Mouse (Mus musculus) T-helper 1 cell (primary cell): ENCODE measurements around the gene Wdr27.
"Not testable (repeated sequence)": the region's sequence is repeated elsewhere in the genome, so short reads cannot be mapped to it uniquely, and the experiment has no call there.

Source experiments
- in situ Hi-C: fragments of 300-600 bp; cut with MboI, MseI; formaldehyde crosslinking; loops from one replicate; pipeline ENCODE4 v1.15.1; 2025; ENCODE audit warnings: high pct_unique_total_duplicates

Wdr27 gene

DNA sequence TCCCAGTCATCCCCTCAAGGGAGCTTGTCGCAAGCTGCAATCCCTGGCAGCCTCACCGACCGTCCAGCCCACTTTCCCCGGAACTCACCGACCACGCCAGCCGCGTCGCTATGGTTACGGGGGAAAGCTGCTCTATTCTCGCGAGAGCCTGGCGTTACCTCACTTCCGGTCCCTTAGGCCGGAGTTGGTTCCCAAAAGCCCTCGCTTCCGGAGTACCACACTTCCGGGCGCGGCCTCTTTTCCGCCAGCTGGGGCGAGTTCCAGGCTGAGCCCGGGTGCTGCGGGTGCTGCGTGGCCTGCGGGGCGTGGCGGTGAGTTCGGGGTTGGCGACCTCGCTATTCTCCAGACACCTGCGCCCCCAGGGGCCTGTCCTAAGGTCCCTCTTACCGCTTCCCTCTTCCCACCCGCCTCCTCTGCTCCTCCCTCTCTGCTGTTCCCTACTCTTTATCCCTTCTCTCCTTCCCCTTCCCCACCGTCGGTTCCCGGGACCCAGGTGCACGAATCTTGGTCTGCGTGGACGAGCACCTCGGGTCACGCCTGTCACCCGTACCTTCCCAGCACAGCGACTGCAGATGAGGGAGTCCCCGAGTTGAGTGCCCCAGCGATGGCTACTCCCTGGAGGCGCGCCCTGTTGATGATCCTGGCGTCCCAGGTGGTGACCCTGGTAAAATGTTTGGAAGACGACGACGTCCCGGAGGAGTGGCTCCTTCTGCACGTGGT lies at the start of gene Wdr27, which contains the start of gene 1600012H06Rik:
TSS of gene Wdr27 (minus strand) at position 150 of the 720 bp plus-strand sequence.
TSS of gene 1600012H06Rik (plus strand) at position 176 of the 720 bp plus-strand sequence.
- in situ Hi-C loops: no loop called here

DNA sequence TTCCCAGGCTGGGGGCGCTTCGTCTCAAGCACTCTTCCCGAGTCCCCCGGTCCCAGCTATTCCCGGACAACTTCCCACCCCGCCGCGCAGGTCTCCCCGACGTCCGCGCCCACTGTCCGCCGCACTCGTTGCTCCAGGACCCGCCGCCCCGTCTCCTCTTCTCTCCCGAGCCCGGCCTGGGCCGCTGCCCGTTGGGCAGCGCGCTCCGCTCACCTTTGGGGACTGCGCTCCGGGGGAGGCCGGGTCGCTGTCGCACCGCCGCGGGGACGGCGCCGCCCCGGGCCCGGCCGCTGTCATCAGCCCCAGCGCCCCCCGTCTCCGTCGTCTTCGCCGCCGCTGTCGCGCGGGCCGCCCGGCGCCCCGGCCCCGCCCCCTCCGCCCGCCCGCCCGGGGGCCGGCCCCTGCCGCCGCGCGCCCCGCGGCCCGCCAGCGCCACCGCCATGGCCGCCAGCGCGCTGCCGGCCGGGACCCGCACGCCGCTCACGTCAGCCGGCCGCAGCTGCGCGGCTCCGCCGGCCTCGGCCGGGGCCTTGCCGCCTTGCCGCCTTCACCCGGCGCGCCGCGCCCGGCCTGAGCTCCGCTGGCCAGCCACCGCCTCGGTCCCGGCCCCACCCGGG lies 49.7 kb upstream of the Wdr27 start:
- in situ Hi-C loops: loop anchor here (5.0 kb wide), 1 partner anchor 35 kb away; no protein-coding TSS in a partner anchor

DNA sequence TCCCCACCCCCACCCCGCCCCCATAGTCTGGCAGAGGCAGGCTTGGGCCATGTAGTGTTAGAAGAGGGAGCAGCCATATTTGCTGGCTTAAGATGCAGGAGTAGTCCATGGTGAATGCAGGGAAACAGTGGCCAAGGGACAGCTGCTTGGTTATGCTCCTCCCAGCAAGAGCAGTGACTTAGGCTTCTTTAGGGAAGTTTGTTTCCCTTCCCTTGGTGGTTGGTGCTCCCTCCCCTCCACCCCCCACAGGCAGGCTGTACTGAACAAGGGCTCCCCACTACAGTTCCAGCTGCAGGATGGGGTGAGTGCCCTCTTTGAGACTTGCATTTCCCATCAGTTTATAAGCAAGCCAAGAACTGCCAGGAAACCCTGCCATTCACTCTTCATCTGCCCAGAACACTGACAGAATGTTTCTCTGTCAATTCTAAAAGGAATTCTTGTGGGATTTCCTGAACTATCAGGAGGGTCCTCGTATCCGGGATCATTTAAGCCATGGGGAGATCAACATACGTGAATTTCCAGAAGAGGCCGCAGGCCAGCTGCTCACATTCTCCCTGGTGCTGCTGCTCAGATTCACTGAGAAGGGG lies 47.3 kb upstream of the Wdr27 start:
- in situ Hi-C loops: loop anchor here (5.0 kb wide), 1 partner anchor 33 kb away; no protein-coding TSS in a partner anchor

DNA sequence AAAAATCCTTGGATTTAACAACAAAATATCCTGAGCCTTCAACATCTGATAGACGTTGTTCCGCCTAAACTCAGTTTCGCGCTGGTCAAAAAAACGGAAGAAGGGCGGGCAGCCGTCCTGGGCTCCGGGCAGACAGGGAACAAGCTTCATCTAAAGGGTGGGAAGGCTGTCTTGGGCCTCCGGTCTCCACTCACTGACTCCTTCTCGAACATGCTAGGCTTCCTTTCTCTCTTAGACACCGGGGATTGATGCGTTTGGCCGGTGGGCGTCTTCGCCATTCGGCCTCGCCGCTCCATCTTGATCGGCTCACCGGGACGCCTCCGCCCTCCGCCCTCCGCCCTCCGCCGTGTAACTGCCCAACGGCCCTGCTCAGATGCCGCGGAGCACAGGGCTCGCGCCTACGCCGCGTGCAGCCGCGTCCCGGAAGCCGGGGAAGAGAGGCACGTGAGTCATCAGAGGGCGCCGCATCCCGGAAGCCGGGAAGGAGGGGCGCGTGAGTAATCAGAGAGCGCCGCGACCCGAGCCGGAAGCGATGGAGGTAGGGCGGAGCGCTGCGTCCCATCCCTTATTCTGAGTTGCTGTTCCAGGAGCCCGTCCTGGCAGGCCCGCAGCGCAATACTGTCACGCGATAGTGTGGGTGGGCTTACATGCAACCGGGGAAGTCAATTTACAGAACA lies 35.5 kb upstream of the Wdr27 start, which contains the start of the genes 9030025P20Rik and Gm3417:
TSS of gene 9030025P20Rik (plus strand) at position 107 of the 677 bp plus-strand sequence.
TSS of gene Gm3417 (minus strand) at position 429 of the 677 bp plus-strand sequence.
- in situ Hi-C loops: not testable (repeated sequence)

DNA sequence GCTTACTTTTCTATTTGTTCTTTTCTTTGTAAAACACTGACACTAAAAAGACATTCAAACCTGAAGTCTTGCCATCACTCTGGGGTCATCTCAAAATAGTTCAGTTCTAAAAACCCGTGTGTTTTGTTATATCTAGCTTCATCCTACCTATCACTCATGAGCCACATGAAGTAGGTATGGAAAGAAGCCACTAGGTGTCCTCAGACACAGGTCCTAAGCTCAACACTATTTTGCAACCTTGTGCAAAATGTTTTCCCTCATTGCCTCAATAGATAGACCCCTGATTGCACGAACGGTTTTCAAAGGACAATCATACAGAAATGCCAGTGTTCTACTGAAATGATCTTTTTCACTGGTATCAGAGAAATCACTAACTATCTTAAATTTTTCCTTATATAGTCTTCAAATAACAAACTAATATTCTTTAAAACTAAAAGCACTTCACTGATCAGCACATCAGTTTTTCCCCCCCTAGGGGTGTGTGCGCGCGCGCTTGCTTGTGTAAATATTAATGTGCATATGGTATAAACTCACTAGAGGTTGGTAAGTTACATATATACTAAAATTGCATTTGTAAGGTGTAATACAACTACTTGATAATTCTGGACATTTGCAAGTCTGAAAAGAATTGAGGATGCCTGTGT lies 34.9 kb upstream of the Wdr27 start:
- in situ Hi-C loops: not testable (repeated sequence)

DNA sequence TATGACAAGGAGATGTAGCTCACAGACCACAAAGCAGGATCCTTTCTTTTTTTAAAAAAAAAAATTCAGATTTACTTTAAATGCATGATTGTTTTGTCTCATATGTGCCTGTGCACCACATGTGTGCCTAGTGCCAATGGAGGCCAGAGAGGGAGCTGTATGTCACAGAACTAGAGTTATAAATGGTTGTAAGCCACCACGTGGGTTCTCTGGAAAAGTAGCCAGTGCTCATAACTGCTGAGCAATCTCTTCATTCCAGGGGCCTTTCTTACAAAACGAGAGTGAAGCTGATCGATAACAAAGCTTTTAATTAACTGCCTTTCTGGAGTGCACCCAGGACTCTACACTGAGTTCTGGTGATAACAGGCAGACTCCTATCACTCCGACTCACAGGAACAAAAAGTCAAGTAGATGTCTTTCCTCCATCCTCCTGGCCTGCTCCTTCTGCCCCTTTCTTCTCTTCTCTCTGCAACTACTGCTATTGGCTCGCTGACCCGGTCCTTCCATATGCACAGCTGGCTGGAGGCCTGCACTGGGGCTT lies 25.5 kb upstream of the Wdr27 start:
- in situ Hi-C loops: loop anchor here (25.0 kb wide), 2 partner anchors 769 to 2006 kb away; partner anchors contain the start of gene Acat2

DNA sequence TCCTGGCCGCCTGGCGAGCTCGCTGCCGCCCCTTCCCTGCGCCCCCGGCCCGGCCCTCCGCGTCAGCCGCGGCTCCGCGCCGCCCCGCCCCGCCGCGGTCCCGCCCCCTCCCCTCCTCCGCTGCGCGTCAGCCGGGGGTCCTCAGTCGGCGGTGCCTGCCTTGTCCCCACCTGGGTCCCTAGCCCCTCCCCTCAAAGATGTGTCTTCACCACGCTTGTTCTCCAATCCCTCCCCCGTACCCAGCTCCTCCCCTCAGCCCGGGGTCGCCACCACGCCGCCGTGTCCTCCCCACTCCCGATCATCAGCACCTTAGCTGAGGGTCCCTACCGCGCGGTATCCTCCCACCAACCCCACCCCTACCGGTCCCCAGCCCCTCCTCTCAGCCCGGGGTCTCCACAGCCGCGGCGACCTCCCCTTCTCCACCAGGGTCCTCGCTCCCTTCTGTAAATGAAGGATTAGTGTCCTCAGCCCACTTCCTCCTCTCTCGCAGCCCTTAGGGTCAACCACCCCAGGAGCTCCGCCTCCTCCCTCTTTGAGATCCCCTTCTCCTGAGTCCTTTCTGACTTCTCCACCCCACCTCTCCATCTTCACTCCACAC lies 18.7 kb upstream of the Wdr27 start:
- in situ Hi-C loops: loop anchor here (25.0 kb wide), 2 partner anchors 776 to 1999 kb away; partner anchors contain the start of gene Acat2

DNA sequence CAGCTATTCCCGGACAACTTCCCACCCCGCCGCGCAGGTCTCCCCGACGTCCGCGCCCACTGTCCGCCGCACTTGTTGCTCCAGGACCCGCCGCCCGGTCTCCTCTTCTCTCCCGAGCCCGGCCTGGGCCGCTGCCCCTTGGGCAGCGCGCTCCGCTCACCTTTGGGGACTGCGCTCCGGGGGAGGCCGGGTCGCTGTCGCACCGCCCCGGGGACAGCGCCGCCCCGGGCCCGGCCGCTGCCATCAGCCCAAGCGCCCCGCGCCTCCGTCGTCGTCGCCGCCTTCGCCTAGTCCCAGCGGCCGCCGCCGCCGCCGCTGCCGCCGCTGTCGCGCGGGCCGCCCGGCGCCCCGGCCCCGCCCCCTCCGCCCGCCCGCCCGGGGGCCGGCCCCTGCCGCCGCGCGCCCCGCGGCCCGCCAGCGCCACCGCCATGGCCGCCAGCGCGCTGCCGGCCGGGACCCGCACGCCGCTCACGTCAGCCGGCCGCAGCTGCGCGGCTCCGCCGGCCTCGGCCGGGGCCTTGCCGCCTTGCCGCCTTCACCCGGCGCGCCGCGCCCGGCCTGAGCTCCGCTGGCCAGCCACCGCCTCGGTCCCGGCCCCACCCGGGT lies 18.1 kb upstream of the Wdr27 start, which contains the start of gene Phf10:
TSS of gene Phf10 (minus strand) at position 323 of the 606 bp plus-strand sequence.
- in situ Hi-C loops: loop anchor here (25.0 kb wide), 2 partner anchors 776 to 1999 kb away; partner anchors contain the start of gene Acat2

DNA sequence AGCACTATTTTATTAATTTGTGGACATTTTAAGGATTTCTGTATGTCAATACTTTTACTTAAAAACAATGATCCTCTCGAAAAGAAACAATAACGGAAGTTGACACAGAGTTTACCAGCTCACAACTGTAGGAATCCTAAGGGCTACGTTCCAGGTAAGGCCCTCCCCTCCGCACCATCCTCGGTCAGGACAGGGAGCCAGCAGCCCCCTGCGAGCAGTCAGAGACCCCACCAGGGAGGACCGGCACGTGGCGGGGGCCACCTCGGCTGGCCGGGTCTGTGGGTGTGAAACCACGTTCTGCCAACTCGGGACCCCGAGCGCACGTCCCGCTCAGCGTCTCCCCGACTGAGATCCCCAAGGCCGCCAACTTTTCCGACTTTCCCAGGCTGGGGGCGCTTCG lies 17.6 kb upstream of the Wdr27 start:
- in situ Hi-C loops: loop anchor here (25.0 kb wide), 2 partner anchors 777 to 1998 kb away; partner anchors contain the start of gene Acat2

DNA sequence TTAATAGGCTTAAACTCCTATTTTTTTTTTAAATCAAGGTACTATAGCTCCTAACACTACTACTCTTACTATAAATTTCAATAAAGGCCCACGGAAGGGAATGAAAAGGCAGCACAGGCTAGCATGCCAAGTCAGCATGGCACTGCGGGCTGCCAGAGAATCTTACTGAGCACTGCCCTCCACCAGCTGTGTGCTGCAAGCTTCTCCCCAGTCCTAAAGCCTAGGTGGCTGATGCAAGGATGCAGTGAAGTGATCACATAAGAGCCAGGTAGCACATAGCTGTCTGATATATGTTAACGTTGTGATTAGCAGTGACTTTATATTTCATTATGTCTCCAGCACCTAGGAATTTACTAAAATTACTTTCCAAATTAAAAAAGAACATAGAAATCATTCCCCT lies 17.0 kb upstream of the Wdr27 start:
- in situ Hi-C loops: loop anchor here (5.0 to 25.0 kb wide), 4 partner anchors 32 to 1998 kb away; partner anchors contain the start of gene Acat2

DNA sequence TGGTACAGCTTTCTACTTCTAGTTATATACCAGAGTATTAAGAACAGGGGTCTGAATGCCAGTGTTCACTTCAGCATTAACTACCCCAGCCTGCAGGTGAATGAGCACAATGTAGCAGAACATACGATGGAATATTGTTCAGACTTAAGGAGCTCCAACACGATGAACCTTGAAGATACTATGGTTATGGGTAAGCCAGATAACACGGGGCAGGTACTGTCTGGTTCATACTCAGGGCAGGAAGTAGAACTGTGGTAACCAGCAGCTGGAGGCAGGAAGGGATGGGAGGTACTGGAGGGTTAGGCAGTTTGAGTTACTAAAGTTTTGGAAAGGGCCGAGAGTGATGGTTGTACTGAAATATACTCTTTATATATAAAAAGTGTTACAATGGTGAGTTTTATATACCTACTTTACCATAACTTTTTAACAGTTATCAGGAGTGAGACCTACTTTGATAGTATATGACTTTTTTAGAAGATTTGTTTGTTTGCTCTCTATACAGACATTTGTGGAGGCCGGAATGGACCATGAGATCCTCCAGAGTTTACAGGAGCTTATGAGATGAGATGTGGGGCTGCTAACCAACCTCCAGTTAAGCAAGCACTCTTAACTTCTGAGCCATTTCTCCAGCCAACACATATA lies 15.8 kb upstream of the Wdr27 start:
- in situ Hi-C loops: loop anchor here (5.0 to 25.0 kb wide), 4 partner anchors 33 to 1997 kb away; partner anchors contain the start of gene Acat2

DNA sequence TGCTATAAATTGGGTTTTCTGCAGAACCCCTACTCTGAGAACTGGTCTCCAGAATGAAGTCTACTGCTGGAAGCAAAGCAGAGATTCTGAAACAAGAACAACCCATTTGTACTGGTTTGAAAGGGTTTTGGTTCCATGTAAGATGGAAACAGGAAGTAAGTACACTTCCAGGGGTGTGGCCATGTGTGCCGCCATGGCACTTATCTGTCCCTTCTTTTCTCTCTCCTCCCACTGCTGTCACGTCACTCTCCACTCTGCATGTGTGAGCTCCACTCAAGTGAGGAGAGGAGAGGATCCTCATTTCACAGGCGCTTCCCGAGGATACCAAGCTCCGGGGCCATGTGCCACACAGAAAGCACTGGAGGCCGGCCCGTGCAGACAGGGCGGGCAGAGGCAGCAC lies 10.5 kb upstream of the Wdr27 start:
- in situ Hi-C loops: loop anchor here (10.0 to 25.0 kb wide), 3 partner anchors 71 to 1991 kb away; partner anchors contain the start of gene Acat2

DNA sequence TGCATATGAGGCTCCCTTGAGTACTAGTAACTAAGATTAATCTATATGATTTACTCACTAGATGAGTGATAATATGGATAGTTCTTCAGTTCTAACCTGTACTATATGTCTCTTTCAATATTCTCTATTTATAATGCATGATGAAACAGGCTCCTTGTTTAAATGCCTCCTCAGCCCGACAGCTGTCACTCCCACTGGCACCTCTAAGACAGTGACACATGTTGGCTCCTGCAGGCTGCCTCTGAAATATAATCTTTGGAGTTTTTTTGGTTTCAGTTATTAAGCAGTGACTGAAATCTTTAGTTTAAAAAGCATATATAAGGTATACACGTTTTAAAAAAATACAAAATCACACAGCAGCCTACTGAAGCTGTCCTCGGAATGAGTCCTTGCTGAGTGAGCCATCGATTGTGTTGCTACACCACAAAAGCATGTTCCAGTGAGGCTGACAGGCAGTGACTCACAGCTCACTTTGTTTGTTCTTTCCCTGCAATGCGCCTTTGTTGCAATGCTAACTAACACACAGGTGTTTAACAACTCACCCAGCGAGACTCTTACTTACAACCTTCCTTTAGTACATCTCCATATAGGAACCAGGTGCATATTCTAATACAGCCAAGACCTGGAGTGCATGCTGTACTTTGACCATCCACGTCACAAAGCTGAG lies 6.3 kb upstream of the Wdr27 start:
- in situ Hi-C loops: no loop called here

DNA sequence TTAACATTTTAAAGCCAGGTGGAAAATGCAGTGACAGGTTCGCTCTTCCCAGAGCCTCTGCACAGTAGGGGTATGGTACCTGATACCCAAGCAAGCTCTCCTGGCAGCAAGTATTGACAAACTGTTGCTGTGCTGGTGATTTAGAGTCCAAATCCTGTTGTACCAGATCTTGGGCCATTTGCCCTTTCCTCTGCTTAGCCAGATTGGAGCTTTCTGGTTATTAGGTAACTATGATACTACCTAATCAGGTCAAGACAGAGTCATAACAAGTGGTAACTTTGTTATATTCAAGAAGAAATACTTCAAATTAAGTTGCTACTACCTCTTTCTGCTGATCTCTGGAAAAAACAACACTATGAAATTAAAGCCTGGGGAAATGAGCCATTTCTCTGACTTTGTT lies 1.6 kb upstream of the Wdr27 start:
- in situ Hi-C loops: no loop called here

DNA sequence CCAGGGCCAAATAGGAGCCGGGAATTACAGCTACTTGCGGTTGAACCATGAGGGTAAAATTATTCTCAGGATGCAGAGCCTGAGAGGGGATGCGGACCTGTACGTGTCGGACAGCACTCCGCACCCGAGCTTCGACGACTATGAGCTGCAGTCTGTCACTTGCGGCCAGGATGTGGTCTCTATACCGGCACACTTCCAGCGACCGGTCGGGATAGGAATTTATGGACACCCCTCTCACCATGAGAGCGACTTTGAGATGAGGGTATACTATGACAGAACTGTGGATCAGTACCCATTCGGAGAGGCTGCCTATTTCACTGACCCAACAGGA lies 736 bp upstream of the Wdr27 start:
- in situ Hi-C loops: no loop called here

DNA sequence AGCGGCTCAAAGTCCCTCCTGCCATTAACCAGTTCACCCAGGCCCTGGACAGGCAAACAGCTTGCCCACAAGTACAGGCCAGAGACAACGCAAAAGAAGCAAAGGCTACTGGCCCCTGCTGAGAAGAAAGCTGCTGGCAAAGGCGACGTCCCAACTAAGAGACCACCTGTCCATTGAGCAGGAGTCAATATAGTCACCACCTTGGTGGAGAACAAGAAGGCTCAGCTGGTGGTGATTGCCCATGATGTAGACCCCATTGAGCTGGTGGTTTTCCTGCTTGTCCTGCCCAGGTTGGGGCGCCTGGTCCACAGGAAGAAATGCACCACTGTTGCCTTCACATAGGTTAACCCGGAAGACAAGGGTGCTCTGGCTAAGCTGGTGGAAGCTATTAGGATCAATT lies 777 bp downstream of the Wdr27 start:
- in situ Hi-C loops: not testable (repeated sequence)

DNA sequence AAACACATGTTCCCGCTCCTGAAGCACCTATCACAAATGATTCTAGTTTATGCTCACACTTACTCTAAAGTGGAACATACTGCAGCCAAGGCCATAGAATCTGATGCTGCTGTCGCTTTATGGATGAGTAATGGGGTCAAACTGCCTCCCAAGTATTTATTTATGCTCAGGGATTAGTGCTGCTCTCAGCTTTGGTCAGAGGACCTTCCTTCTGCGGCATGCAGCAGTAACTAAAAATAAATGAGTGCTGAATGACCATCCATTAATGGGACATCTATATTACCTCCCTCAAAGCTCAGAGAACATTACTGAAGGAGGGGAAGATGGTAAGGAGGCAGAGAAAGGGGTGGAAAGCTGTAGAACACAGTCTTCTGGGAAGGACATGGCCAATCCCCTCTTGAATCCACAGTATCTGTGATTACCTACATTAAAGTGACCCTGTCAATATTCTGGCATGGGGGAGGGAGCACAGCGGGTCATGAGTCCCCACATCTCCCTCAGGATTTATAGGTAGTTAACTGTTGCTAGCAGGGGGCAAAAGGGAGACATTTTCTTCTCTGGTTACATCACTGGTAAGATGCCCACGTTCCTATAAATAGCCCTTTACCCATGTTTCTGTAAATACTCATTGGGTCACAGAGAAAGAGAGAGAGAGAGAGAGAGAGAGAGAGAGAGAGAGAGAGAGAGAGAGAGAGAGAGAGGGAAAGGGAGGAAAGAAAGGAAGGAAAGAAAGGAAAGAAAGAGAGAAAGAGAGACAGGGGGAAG lies 6.9 kb downstream of the Wdr27 start:
- in situ Hi-C loops: no loop called here

DNA sequence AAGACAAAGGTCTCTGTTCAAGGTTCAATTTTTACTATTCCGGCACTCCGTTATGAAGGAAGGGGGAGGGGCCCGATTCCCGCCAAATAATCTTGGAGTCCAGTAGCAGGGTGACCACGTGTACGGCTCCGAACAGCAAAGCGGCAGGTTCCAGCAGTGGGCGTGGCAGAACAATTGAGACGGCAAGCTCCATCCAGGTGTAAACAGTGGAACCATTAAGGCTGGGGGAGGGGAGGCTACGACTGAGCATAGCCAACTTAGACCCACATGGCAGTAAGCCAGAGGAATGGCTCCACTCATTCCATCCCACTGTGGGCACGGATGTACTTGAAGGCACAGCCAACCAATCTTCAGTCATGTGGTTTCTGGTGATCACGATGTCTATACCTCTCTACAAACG lies 7.7 kb downstream of the Wdr27 start:
- in situ Hi-C loops: not testable (repeated sequence)
